Mouse (Mus musculus) midbrain, embryonic 10.5 days (tissue): ENCODE data around the gene Lrg1. TPM values are rescaled to one million over a fixed set of nuclear protein-coding genes. Genes with fewer than 3 reads are reported as not detected.

ENCODE experiments used
- DNase-seq: peaks from one replicate; pipeline ENCODE4 v3.0.0-alpha.2; 2017; ENCODE audit warnings: low spot score
- H3K27ac ChIP-seq: fragments of 300-500 bp; sonication (generic); replicated peaks from 2 replicates; pipeline ENCODE4 v1.5.1; 2016; ENCODE audit warnings: mild to moderate bottlenecking
- H3K27me3 ChIP-seq: fragments of 300-500 bp; sonication (generic); 2 replicates; pipeline ENCODE4 v1.6.1; 2016; ENCODE audit warnings: low read depth, mild to moderate bottlenecking; ENCODE audit not compliant: poor library complexity, severe bottlenecking
- H3K36me3 ChIP-seq: fragments of 300-500 bp; sonication (generic); 2 replicates; pipeline ENCODE4 v1.6.1; 2016; ENCODE audit warnings: mild to moderate bottlenecking, moderate library complexity
- H3K4me1 ChIP-seq: fragments of 300-500 bp; sonication (generic); 2 replicates; pipeline ENCODE4 v1.6.1; 2016
- H3K4me3 ChIP-seq: fragments of 300-500 bp; sonication (generic); 2 replicates; pipeline ENCODE4 v1.5.1; 2016; ENCODE audit warnings: mild to moderate bottlenecking, moderate library complexity
- H3K9me3 ChIP-seq: fragments of 300-500 bp; sonication (generic); replicated peaks from 2 replicates; pipeline ENCODE4 v1.6.1; 2016; ENCODE audit warnings: mild to moderate bottlenecking
- WGBS: fragments of 180-500 bp; shearing (Covaris S2); methylation state at CpG from one replicate; pipeline ENCODE4 v1.1.7; 2016; 5-methylcytosine and 5-hydroxymethylcytosine counted together
- polyA plus RNA-seq: library from polyadenylated mRNA; unstranded; fragments of >200 nt; fragmentation: Nextera tagmentation; extraction: Ambion mirVana; gene quantifications from 2 replicates; pipeline ENCODE4 v1.2.1, GENCODE M21; 2016

Lrg1 gene
- polyA plus RNA-seq, 1 experiment from 2014 or later, result not detected

DNA sequence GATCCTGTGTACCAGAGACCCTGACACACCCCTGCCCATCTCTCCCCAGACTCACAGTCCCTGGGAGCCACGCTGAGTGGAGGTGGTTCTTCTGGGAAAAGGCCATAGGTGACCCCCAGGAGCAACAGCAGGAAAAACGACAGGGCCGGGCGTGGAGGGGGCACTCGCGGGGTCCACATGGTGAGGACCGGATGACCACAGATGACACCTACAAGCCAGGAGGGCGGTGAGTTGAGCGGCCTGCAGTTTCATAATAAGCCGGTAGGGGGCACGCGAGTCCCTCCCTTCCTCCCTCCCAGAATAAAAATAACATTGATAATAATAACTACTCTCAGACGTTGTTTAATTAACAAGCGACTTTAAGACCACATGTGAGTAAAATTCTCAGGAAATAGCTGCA lies 10.9 kb upstream of the Lrg1 start:
- Histone ChIP-seq H3K27ac (no peak overlapping the region), H3K4me3 (no peak overlapping the region), H3K4me1 (peaks cover 38% of the 10 kb centered on the region), H3K36me3 (peaks cover 12% of the 10 kb centered on the region), H3K9me3 (no peaks in the 10 kb centered on the region; the same call in 1 of the 2 replicates), H3K27me3 (peaks cover 27% of the 10 kb centered on the region)
- peak; percentile 60 for DNase-seq
- WGBS, result 5% methylated on average over 14 of the region's 14 CpGs

GRCm38 (mm10) chr17:56131814-56132213 lies 10.0 kb upstream of the Lrg1 start:
- H3K4me1 ChIP-seq, result peaks cover 32% of the 10 kb centered on the region
- DNase-seq, result peak; percentile 62
- 39% methylated on average over 7 of the region's 7 CpGs for WGBS
- H3K27ac ChIP-seq, result no peak overlapping the region
- no peak overlapping the region for H3K4me3 ChIP-seq
- peaks cover 12% of the 10 kb centered on the region for H3K36me3 ChIP-seq
- peaks cover 18% of the 10 kb centered on the region for H3K27me3 ChIP-seq
- no peaks in the 10 kb centered on the region; the same call in 1 of the 2 replicates for H3K9me3 ChIP-seq

DNA sequence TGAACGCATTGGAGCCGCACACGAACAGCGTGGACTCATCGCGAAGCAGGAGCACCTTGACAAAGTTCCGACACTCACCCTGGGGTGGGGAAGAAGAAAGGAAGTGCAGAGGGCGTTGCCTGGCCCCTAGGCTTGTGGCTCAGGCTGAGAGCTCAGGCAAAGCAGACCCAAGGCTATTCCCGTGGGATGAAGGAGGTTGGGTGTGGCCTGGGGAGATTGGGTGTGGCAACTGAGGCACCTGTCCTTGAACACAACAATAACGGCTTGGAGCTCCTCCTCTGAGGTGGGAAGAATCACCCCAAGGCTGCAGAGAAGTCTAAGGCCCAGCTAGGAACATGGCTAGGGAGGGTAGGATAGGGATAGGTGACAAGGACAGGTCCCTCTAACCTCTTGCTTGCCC lies 9.3 kb upstream of the Lrg1 start:
- Histone ChIP-seq H3K9me3 (no peaks in the 10 kb centered on the region; the same call in 1 of the 2 replicates), H3K4me3 (no peak overlapping the region), H3K27me3 (peaks cover 11% of the 10 kb centered on the region), H3K27ac (no peak overlapping the region), H3K4me1 (peaks cover 32% of the 10 kb centered on the region), H3K36me3 (peaks cover 12% of the 10 kb centered on the region)
- no peak for DNase-seq
- 93% methylated on average over 10 of the region's 10 CpGs for WGBS

- no peak overlapping the region for H3K4me3 ChIP-seq
- DNase-seq, result no peak
- 89% methylated on average over 15 of the region's 15 CpGs for WGBS
- H3K4me1 ChIP-seq, result peaks cover 17% of the 10 kb centered on the region
- H3K27me3 ChIP-seq, result peaks cover 27% of the 10 kb centered on the region
- H3K36me3 ChIP-seq, result peaks cover 12% of the 10 kb centered on the region
- peaks cover 6% of the 10 kb centered on the region for H3K9me3 ChIP-seq
- no peak overlapping the region for H3K27ac ChIP-seq
These were observed 6.4 kb upstream of the Lrg1 start for GRCm38 (mm10) chr17:56128246-56128645.

DNA sequence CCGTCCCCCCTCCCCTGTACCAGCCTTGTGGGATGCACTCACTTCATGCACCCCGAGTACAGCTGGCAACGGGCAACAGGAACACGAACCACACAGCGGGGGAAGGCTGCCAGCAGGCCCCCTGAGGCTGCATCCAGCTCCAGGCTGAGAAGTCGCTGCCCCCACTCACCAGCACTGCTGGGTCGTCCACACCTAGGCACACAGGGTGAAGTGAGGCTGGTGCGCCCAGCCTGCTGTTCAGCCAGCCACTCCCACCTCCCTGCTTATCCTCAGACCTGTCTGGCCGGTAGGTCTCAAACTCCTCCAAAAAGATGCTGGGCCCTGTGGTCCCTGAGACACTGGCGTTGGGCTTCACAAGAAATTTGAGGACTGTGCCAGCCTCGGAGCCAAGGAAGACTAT lies 4.4 kb upstream of the Lrg1 start:
- 80% methylated on average over 11 of the region's 11 CpGs for WGBS
- Histone ChIP-seq H3K4me3 (no peak overlapping the region), H3K27ac (no peak overlapping the region), H3K9me3 (peaks cover 22% of the 10 kb centered on the region), H3K4me1 (peaks cover 12% of the 10 kb centered on the region), H3K27me3 (peaks cover 48% of the 10 kb centered on the region), H3K36me3 (peaks cover 13% of the 10 kb centered on the region)
- DNase-seq, result no peak

DNA sequence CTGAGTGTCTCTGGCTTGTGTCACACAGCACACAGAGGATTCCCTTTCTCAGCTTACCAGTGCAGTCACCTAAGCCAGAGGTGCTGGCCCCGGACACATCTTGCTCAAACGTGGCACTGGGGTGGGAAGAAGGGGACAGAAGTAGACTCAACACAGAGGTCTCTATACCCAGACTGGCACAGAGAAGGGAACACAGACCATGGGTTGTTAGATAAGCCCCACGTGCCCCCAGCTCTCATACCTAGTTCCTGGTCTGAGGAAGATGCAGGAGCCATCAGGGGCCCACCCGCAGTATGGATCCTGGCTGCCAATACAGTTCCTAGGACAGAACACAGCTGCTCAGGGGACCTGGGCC lies 3.5 kb upstream of the Lrg1 start:
- H3K27ac ChIP-seq, result no peak overlapping the region
- H3K9me3 ChIP-seq, result peaks cover 22% of the 10 kb centered on the region
- peaks cover 57% of the 10 kb centered on the region for H3K27me3 ChIP-seq
- no peak overlapping the region for H3K4me3 ChIP-seq
- 0 out of 2 replicates have a peak, but pooled peaks cover 7% of the 10 kb centered on the region for H3K36me3 ChIP-seq
- no peak for DNase-seq
- peaks cover 17% of the 10 kb centered on the region for H3K4me1 ChIP-seq
- 84% methylated on average over 4 of the region's 4 CpGs for WGBS

GRCm38 (mm10) chr17:56124377-56125275 lies 2.8 kb upstream of the Lrg1 start:
- Histone ChIP-seq H3K4me3 (peak overlapping the region; percentile 53), H3K4me1 (peaks cover 23% of the 10 kb centered on the region), H3K27ac (peak overlapping the region; percentile 66), H3K27me3 (peaks cover 63% of the 10 kb centered on the region), H3K36me3 (0 out of 2 replicates have a peak, but pooled peaks cover 7% of the 10 kb centered on the region), H3K9me3 (peaks cover 22% of the 10 kb centered on the region)
- WGBS, result 13% methylated on average over 59 of the region's 59 CpGs
- peak; percentile 58 for DNase-seq

DNA sequence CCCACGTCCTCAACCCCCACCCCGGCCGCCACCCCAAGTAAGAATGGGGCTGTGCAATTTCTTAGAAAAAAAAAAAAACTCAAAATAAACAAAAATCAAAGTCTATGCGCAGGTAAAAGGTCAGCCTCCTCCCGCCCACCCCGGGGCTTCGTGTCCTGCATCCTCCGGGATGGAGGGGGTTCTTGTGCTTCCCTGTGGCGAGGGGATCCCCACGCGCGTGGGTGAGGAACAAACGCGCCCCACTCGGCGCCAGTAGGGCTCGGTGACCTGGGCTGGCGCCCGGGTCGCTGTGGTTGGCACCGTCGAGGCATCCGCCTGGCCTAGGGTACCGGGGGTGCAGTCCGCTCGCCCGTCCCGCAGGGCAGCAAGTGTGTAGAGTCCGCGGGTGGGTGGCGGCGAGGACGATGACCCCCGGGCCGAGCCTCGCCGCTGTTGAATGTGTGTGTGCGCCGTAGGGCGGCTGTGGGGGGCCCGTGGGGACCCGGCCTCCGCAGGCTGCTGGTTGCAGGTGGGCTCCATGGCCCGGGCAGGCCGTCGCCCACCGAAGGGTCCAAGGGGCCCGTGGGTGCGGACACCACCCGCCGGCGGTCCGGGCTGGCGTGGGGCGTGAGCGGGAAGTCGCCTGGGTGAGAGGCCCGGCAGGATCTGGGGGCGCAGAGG lies 2.0 kb upstream of the Lrg1 start:
- Histone ChIP-seq H3K4me3 (peak overlapping the region; percentile 53), H3K4me1 (peaks cover 24% of the 10 kb centered on the region), H3K27ac (peak overlapping the region; percentile 66), H3K9me3 (peaks cover 22% of the 10 kb centered on the region), H3K27me3 (peaks cover 71% of the 10 kb centered on the region), H3K36me3 (0 out of 2 replicates have a peak, but pooled peaks cover 7% of the 10 kb centered on the region)
- WGBS, result 48% methylated on average over 54 of the region's 59 CpGs
- no peak for DNase-seq

DNA sequence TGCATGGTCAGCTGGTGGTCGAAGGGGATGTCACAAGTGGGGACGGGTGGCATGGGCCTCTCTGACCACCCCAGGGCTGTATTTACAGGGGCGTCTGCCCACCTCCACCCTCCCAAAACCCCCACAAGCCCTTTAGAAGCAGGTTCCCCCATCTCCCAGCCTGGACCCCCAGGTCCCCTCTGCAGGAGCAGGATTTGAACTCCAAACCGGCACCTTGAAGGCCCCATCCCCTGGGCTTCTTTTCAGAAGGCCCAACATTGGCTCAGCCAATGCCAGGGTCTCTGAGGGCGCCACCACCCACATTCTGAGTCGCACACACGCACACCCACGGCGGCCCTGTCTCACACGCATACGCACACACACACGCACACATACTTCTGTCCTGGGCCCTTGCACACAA lies 1.4 kb upstream of the Lrg1 start:
- H3K27ac ChIP-seq, result no peak overlapping the region
- H3K9me3 ChIP-seq, result peaks cover 22% of the 10 kb centered on the region
- H3K4me3 ChIP-seq, result no peak overlapping the region
- 88% methylated on average over 12 of the region's 12 CpGs for WGBS
- H3K4me1 ChIP-seq, result peaks cover 24% of the 10 kb centered on the region
- H3K36me3 ChIP-seq, result 0 out of 2 replicates have a peak, but pooled peaks cover 7% of the 10 kb centered on the region
- no peak for DNase-seq
- H3K27me3 ChIP-seq, result peaks cover 78% of the 10 kb centered on the region

- Histone ChIP-seq H3K4me1 (peaks cover 31% of the 10 kb centered on the region), H3K4me3 (peak overlapping the region; percentile 26), H3K27ac (no peak overlapping the region), H3K27me3 (peaks cover 94% of the 10 kb centered on the region), H3K9me3 (peaks cover 22% of the 10 kb centered on the region), H3K36me3 (0 out of 2 replicates have a peak, but pooled peaks cover 3% of the 10 kb centered on the region)
- WGBS, result 9% methylated on average over 66 of the region's 66 CpGs
- DNase-seq, result no peak
These were observed 1.6 kb downstream of the Lrg1 start for GRCm38 (mm10) chr17:56119981-56120880.

DNA sequence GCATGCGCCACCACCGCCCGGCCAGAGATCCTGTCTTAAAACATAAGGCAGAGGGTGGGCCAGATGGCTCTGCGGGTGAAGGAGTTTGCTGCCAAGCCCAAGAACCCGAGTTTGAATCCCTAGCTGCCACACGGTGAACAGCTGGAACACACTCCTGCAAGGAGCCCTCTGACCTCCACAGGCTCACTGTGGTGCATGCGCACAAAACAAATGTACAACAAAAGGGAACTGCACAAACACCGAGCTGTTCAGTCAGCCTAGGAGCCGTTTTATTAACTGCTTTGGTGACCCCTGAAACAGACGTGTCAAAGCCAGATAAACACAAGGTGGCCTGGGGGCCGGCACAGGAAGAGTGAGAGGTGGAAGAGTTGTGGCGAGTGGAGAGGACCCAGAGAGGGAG lies 2.4 kb downstream of the Lrg1 start:
- Histone ChIP-seq H3K27me3 (peaks cover 86% of the 10 kb centered on the region), H3K9me3 (peaks cover 22% of the 10 kb centered on the region), H3K36me3 (0 out of 2 replicates have a peak, but pooled peaks cover 3% of the 10 kb centered on the region), H3K27ac (no peak overlapping the region), H3K4me3 (no peak overlapping the region; the same call in 1 of the 2 replicates), H3K4me1 (peaks cover 27% of the 10 kb centered on the region)
- 54% methylated on average over 12 of the region's 12 CpGs for WGBS
- DNase-seq, result no peak

DNA sequence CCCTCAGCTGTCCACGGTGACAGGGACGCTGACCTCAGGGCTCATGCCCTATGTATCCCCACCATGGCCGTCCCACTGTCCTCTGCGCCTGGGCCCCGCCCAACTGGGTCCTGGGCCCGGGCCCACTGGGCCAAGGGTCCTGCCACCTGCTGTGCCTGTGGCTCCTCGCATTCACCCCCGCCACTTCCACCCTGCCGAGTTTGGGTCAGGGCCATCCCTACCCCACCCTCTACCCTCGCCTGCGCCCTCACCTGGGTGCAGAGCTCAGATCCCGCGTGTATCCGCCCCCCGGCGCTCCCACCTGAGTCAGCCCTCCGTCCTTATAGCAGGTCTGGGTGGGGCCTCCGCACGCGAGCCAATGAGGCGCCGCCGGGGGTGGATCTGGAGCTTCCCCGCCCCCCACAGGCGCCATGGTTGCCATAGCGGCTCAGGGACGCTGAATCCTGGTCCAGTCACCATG lies 4.5 kb downstream of the Lrg1 start, which contains the start of gene Plin5:
Plin5 (minus strand) TSS at position 346 of the 460 bp plus-strand sequence.
- Histone ChIP-seq H3K4me3 (peak within 1 kb of the TSS; percentile 52), H3K36me3 (no peaks in the 10 kb centered on the region), H3K4me1 (peaks cover 30% of the 10 kb centered on the region), H3K27me3 (peaks cover 64% of the 10 kb centered on the region), H3K9me3 (peaks cover 6% of the 10 kb centered on the region), H3K27ac (0 out of 2 replicates have a peak within 1 kb of the TSS, but pooled peaks have one; percentile 14)
- DNase-seq, result peak; percentile 62
- WGBS, result 2% methylated on average over 27 of the region's 27 CpGs
